Mouse (Mus musculus) ES-E14 (cell line): Measurements from ENCODE around the gene Klc3. TPM values are rescaled to one million over a fixed set of nuclear protein-coding genes. Genes with fewer than 3 reads are reported as not detected.

ENCODE experiments used
- DNase-seq: peaks from one replicate; pipeline ENCODE4 v3.0.0-alpha.2; 2013; ENCODE audit warnings: low read depth, low spot score
- H3K27ac ChIP-seq: 2 replicates; pipeline ENCODE4 v1.5.1; 2012; ENCODE audit warnings: low read depth, mild to moderate bottlenecking, low read length, moderate library complexity, mixed read lengths; ENCODE audit not compliant: poor library complexity, insufficient read depth, severe bottlenecking
- H3K36me3 ChIP-seq: 2 replicates; pipeline ENCODE4 v1.6.1; 2012; ENCODE audit warnings: mild to moderate bottlenecking, low read length, moderate library complexity, mixed read lengths; ENCODE audit not compliant: control insufficient read depth, poor library complexity, insufficient read depth, severe bottlenecking
- H3K4me1 ChIP-seq, 2 experiments: fragments of 150-350 bp in 1 of 2; sonication (generic) in 1 of 2; 2 replicates each; pipeline ENCODE4 v1.6.1; 2012; ENCODE audit warnings: low read length in 2 of 2, mild to moderate bottlenecking in 1 of 2, mixed read lengths in 1 of 2; ENCODE audit not compliant: control insufficient read depth in 2 of 2, insufficient read depth in 2 of 2, poor library complexity in 1 of 2
- H3K4me3 ChIP-seq, 2 experiments: fragments of 150-350 bp in 1 of 2; sonication (generic) in 1 of 2; 2 replicates each; pipeline ENCODE4 v1.5.1; 2012; ENCODE audit warnings: low read length in 2 of 2, low read depth in 1 of 2, mild to moderate bottlenecking in 1 of 2, mixed read lengths in 1 of 2; ENCODE audit not compliant: insufficient read depth in 1 of 2, poor library complexity in 1 of 2, severe bottlenecking in 1 of 2
- H3K9ac ChIP-seq: 2 replicates; pipeline ENCODE4 v1.6.1; 2012; ENCODE audit warnings: low read depth, mild to moderate bottlenecking, low read length, mixed read lengths; ENCODE audit not compliant: poor library complexity, insufficient read depth, severe bottlenecking
- H3K9me3 ChIP-seq: fragments of 150-350 bp; sonication (generic); 2 replicates; pipeline ENCODE4 v1.6.1; 2012; ENCODE audit warnings: low read depth, mild to moderate bottlenecking, low read length; ENCODE audit not compliant: control insufficient read depth, insufficient read depth
- CHD2 ChIP-seq: IDR thresholded peaks from 2 replicates; pipeline ENCODE4 v1.6.1; 2014; ENCODE audit warnings: mild to moderate bottlenecking, low read depth, low read length, inconsistent platforms
- HCFC1 ChIP-seq: IDR thresholded peaks from 2 replicates; pipeline ENCODE4 v1.6.1; 2012; ENCODE audit warnings: low read length, inconsistent platforms, borderline replicate concordance; ENCODE audit not compliant: insufficient read depth
- MAFK ChIP-seq: IDR thresholded peaks from 2 replicates; pipeline ENCODE4 v1.6.1; 2014; ENCODE audit warnings: mild to moderate bottlenecking, low read depth, low read length, inconsistent platforms; ENCODE audit not compliant: insufficient read depth
- ZC3H11A ChIP-seq: IDR thresholded peaks from 2 replicates; pipeline ENCODE4 v1.6.1; 2012; ENCODE audit warnings: low read depth, mild to moderate bottlenecking, inconsistent platforms, low read length, borderline replicate concordance
- ZNF384 ChIP-seq: IDR thresholded peaks from 2 replicates; pipeline ENCODE4 v1.6.1; 2012; ENCODE audit warnings: low read depth, low read length, inconsistent platforms
- in situ Hi-C, 2 experiments: fragments of 600-800 bp; cut with MboI; formaldehyde crosslinking; loops; one replicate each; pipeline ENCODE4 v1.15.1; 2025; ENCODE audit warnings: low sequenced_read_pairs in 2 of 2, inconsistent platforms in 1 of 2; ENCODE audit not compliant: unreplicated experiment in 2 of 2
- total RNA-seq: library from RNA; depleted of rRNA; stranded (reverse); fragments of 300-350 nt; gene quantifications from 2 replicates; pipeline ENCODE4 v1.2.3, GENCODE M21; 2012

Klc3 gene
- total RNA-seq, 1 experiment: 10.1 TPM

DNA sequence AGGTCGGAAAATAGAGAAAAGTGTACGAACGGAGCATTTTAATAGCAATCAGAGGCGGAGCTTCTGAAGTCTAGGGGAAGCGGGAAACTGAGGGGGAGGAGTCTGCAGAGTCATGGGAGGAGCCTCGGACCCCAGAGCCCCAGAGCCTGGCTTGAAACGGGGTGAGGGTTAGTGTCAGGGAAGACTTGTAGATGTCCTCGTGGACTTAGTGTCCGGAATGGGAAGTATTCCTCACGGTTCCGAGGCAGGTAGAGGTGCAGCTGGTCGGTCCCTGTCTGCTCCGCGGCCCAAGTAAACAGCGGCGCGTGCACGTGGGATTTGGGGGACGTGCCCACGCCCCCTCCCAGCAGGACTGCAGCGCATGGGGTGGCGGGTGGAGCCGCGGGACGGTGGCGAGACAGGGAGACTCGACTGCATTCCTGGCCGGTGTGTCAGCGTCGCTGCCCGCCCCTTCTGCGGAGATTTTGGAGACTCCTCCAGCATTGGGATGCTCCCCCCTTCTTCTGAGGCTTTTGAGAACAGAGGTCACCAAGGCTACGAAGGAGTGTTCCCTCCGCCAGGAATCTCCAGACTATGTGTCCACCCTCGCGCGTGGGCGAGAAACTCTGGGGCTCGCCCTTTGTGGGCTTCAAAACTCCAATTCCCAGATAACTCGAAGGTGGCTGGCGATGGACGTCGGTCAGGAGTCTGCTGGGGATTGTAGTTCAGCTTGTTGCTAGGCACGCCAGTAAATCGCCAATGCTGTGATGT is 43.8 kb downstream of the Klc3 start:
- in situ Hi-C loops: no loop called here
- peak overlapping the region; percentile 80 to 95 for H3K4me3 ChIP-seq
- H3K4me1 ChIP-seq: peaks cover 2 to 21% of the 10 kb centered on the region in 2 experiments; a peak in 3 of 4 replicates
- peak overlapping the region; percentile 28 for H3K27ac ChIP-seq
- peak overlapping the region; percentile 78 for H3K9ac ChIP-seq
- H3K36me3 ChIP-seq: peaks cover 18% of the 10 kb centered on the region
- TF ChIP-seq HCFC1 (peak; percentile 90), MAFK (no peak)
- no peaks in the 10 kb centered on the region for H3K9me3 ChIP-seq
- DNase-seq: peak; percentile 93

DNA sequence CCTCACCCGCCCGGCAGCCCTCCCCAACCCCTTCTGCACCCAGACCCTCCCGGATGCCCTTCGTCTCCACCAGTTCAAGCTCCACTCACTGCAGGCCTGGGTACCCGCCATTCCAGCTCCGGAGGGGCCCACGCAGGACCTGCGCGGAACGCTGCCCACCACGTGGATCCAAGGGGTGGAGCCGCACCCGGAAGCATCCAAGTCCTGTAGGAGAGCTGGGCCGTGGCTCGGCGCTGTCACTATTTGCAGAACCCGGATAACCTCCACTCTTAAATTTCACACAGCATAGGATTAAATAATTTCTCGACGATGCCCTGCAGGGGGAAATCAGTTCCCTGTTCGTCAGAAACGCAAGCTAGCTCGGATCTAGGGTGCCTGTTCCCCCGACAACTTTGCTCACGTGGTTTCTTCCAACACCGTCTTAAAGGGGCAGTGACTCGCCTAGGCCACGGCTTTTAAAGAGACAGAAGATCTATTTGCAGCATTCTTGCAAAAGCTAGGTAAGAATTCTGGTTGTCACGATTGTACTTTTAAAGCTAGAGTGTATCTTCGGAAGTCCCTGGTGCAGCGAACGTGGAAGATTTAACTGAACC is 44.5 kb downstream of the Klc3 start, which contains the start of the genes Cd3eap and Ppp1r13l:
Gene Cd3eap (minus strand): TSS at position 185 of the 593 bp plus-strand sequence.
Gene Ppp1r13l (plus strand): TSS at position 451 of the 593 bp plus-strand sequence.
- peak within 1 kb of the TSS; percentile 80 to 95 for H3K4me3 ChIP-seq
- no peaks in the 10 kb centered on the region for H3K9me3 ChIP-seq
- in situ Hi-C loops: no loop called here
- peak within 1 kb of the TSS; percentile 41 for H3K27ac ChIP-seq
- no peak for DNase-seq
- H3K36me3 ChIP-seq: peaks cover 24% of the 10 kb centered on the region
- peak within 1 kb of the TSS; percentile 85 for H3K9ac ChIP-seq
- TF ChIP-seq CHD2 (no peak), MAFK (no peak), ZC3H11A (no peak), ZNF384 (no peak), HCFC1 (0 out of 2 replicates have a peak, but pooled peaks have one; percentile 13)
- peaks cover 2 to 21% of the 10 kb centered on the region in 2 experiments; a peak in 3 of 4 replicates for H3K4me1 ChIP-seq

DNA sequence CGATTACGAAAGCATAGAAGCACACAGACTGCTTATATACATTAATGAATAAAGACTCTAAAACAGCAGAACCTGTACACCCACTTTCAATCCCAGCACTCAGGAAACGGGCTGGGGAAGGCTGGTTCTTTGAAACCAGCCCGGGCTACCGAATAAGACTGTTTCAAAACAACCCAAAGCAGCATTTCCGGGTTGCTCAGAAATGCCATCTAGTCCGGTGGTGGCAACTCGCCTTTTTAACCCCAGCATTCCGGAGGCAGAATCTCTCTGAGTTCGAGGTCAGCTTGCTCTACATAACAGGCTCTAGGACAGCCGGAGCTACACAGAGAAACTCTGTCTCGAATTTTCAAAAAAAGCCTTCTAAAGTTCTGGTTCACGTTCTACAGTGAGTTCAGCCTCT is 45.3 kb downstream of the Klc3 start:
- no peak for TF ChIP-seq MAFK
- TF ChIP-seq HCFC1: no peak
- TF ChIP-seq CHD2: no peak
- in situ Hi-C loops: no loop called here
- Histone ChIP-seq H3K9me3 (no peaks in the 10 kb centered on the region), H3K9ac (peak overlapping the region; percentile 85), H3K4me3 (peak overlapping the region; percentile 80 to 95), H3K27ac (no peak overlapping the region), H3K36me3 (peaks cover 28% of the 10 kb centered on the region), H3K4me1 (peaks cover 2 to 20% of the 10 kb centered on the region in 2 experiments; a peak in 3 of 4 replicates)
- DNase-seq: no peak

DNA sequence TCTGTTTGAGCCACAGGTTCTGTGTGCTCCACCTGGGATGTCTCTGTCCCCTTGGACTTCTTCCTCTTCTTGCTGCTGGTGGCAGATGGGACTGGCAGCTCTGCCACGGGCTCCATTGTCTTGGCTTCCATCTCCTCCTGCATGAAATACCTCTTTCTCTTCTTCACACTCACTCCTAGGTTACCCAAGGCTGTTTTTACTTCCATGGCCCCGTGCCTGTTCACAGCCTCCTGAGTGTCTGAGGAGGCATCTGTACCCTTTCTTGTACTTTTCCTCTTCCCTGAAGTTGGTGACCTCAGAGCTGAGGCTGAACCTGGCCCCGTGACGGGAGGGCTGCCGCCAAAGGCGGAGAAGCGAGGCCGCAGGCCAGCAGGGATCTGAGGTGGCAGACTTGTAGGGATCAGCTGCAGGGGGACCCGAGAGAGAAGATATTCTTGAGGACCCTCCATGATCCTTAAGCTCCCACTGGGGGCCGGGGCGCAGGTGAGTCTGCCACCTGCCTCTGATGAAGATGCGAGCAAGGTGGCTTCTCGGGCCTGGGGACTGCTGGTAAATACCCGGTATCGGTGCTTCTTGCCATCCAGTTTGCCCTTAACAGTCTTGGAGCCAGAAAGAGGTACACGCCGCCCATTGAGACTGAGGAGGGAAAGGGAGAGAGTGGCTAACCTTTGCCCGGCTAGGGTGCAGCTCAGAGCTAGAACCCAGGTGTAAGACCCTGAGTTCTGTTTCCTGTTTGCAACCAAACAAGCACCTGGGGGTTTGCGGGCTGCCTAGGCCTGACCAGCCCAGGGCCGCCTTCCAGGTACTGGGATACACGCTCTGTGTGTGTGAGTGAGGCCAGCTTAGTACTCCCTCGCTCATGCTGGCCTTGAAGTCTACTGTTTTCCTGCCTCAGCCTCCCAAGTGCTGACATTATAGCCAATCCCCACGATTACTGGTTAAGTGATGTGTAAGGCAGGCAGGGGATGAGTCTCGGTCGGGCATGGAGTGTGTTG is 46.2 kb downstream of the Klc3 start:
- Histone ChIP-seq H3K27ac (no peak overlapping the region), H3K9me3 (no peaks in the 10 kb centered on the region), H3K4me3 (peak overlapping the region; percentile 80 to 95; a peak in 3 of 4 replicates), H3K4me1 (peaks cover 0 to 15% of the 10 kb centered on the region in 2 experiments; a peak in 2 of 4 replicates), H3K36me3 (peaks cover 29% of the 10 kb centered on the region), H3K9ac (peak overlapping the region; percentile 85)
- TF ChIP-seq MAFK (no peak), CHD2 (no peak), ZNF384 (no peak), ZC3H11A (no peak), HCFC1 (no peak)
- in situ Hi-C loops: no loop called here
- DNase-seq: no peak
